Mouse (Mus musculus): ENCODE measurements around the gene Gm45140. TPM values are rescaled to one million over a fixed set of nuclear protein-coding genes. Genes with fewer than 3 reads are reported as not detected.

Gene Gm45140
- polyA plus RNA-seq, 1 experiment from 2014 or later: 2.7 TPM

GRCm38 (mm10) chr6:87809144-87809543, 26.5 kb downstream of the Gm45140 start:
- no peaks in the 10 kb centered on the region for H3K36me3 ChIP-seq (ENCODE audit: control insufficient read depth, insufficient read depth, low read length)
- no peaks in the 10 kb centered on the region for H3K27me3 ChIP-seq (ENCODE audit: control insufficient read depth, insufficient read depth, low read length)
- peaks cover 3% of the 10 kb centered on the region; the same call in 1 of the 2 replicates for H3K4me1 ChIP-seq (ENCODE audit: control insufficient read depth, insufficient read depth, low read length)
- 97% methylated on average over 2 of the region's 2 CpGs for WGBS
- no peak overlapping the region for H3K4me2 ChIP-seq (ENCODE audit: low read depth)
- no peak overlapping the region for H3K4me3 ChIP-seq (ENCODE audit: low read depth, low read length)
- DNase-seq (ENCODE audit: low spot score) (no peak), ATAC-seq (ENCODE audit: insufficient read depth, low FRiP score, low TSS enrichment) (no peak)
- no peak overlapping the region for H3K27ac ChIP-seq (ENCODE audit: low read depth, low read length)
- no peak overlapping the region for H3K9ac ChIP-seq (ENCODE audit: low read length)
- no peaks in the 10 kb centered on the region for H3K9me3 ChIP-seq (ENCODE audit: control insufficient read depth, low read length)

GRCm38 (mm10) chr6:87808521-87808920, 27.1 kb downstream of the Gm45140 start:
- 80% methylated on average over 3 of the region's 3 CpGs for WGBS
- Histone ChIP-seq H3K36me3 (ENCODE audit: control insufficient read depth, insufficient read depth, low read length) (no peaks in the 10 kb centered on the region), H3K27me3 (ENCODE audit: control insufficient read depth, insufficient read depth, low read length) (no peaks in the 10 kb centered on the region), H3K27ac (ENCODE audit: low read depth, low read length) (no peak overlapping the region), H3K4me1 (ENCODE audit: control insufficient read depth, insufficient read depth, low read length) (peaks cover 3% of the 10 kb centered on the region; the same call in 1 of the 2 replicates), H3K9ac (ENCODE audit: low read length) (no peak overlapping the region), H3K4me3 (ENCODE audit: low read depth, low read length) (no peak overlapping the region), H3K4me2 (ENCODE audit: low read depth) (no peak overlapping the region), H3K9me3 (ENCODE audit: control insufficient read depth, low read length) (no peaks in the 10 kb centered on the region)
- DNase-seq (ENCODE audit: low spot score) (no peak), ATAC-seq (ENCODE audit: insufficient read depth, low FRiP score, low TSS enrichment) (no peak)

- 81% methylated on average over 4 of the region's 4 CpGs for whole genome bisulfite sequencing
- Histone ChIP-seq H3K27ac (ENCODE audit: low read depth, low read length) (no peak overlapping the region), H3K4me2 (ENCODE audit: low read depth) (no peak overlapping the region), H3K4me3 (ENCODE audit: low read depth, low read length) (no peak overlapping the region), H3K4me1 (ENCODE audit: control insufficient read depth, insufficient read depth, low read length) (peaks cover 3% of the 10 kb centered on the region; the same call in 1 of the 2 replicates), H3K27me3 (ENCODE audit: control insufficient read depth, insufficient read depth, low read length) (no peaks in the 10 kb centered on the region), H3K9me3 (ENCODE audit: control insufficient read depth, low read length) (no peaks in the 10 kb centered on the region), H3K36me3 (ENCODE audit: control insufficient read depth, insufficient read depth, low read length) (no peaks in the 10 kb centered on the region), H3K9ac (ENCODE audit: low read length) (no peak overlapping the region)
- ATAC-seq (ENCODE audit: insufficient read depth, low FRiP score, low TSS enrichment) (no peak), DNase-seq (ENCODE audit: low spot score) (no peak)
Measured at GRCm38 (mm10) chr6:87807735-87808440, 27.7 kb downstream of the Gm45140 start.

GRCm38 (mm10) chr6:87806857-87807256, 28.7 kb downstream of the Gm45140 start:
- no peak overlapping the region for H3K4me3 ChIP-seq (ENCODE audit: low read depth, low read length)
- no peak overlapping the region for H3K9ac ChIP-seq (ENCODE audit: low read length)
- no peak overlapping the region for H3K4me2 ChIP-seq (ENCODE audit: low read depth)
- 58% methylated on average over 2 of the region's 2 CpGs for WGBS
- no peak overlapping the region for H3K27ac ChIP-seq (ENCODE audit: low read depth, low read length)
- no peaks in the 10 kb centered on the region for H3K36me3 ChIP-seq (ENCODE audit: control insufficient read depth, insufficient read depth, low read length)
- H3K4me1 ChIP-seq (ENCODE audit: control insufficient read depth, insufficient read depth, low read length): no peaks in the 10 kb centered on the region
- no peaks in the 10 kb centered on the region for H3K27me3 ChIP-seq (ENCODE audit: control insufficient read depth, insufficient read depth, low read length)
- ATAC-seq (ENCODE audit: insufficient read depth, low FRiP score, low TSS enrichment) (no peak), DNase-seq (ENCODE audit: low spot score) (no peak)
- no peaks in the 10 kb centered on the region for H3K9me3 ChIP-seq (ENCODE audit: control insufficient read depth, low read length)

DNA sequence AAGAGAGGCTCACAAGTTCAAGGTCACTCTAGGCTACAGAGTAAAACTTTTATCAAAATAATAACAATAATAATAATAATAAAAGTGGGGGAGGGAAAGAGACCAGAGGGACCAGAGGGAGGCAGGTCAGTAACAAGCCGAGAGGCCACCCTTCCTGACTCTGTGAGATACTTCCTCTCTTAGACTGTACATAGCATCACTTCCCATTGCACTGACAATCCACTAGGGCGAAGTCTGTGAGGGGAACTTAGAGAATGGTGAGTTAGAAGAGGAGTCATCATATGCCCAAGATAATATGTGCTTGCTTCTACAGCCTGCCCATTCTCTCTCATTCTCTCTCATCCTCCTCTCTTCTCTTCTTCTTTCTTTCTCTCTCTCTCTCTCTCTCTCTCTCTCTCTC, 29.6 kb downstream of the Gm45140 start:
- ATAC-seq (ENCODE audit: insufficient read depth, low FRiP score, low TSS enrichment): no peak
- H3K4me3 ChIP-seq (ENCODE audit: low read depth, low read length): no peak overlapping the region
- no peaks in the 10 kb centered on the region for H3K9me3 ChIP-seq (ENCODE audit: control insufficient read depth, low read length)
- no peak overlapping the region for H3K27ac ChIP-seq (ENCODE audit: low read depth, low read length)
- no peak overlapping the region for H3K9ac ChIP-seq (ENCODE audit: low read length)
- no peak overlapping the region for H3K4me2 ChIP-seq (ENCODE audit: low read depth)
- H3K4me1 ChIP-seq (ENCODE audit: control insufficient read depth, insufficient read depth, low read length): no peaks in the 10 kb centered on the region
- no peak for DNase-seq (ENCODE audit: low spot score)
- no peaks in the 10 kb centered on the region for H3K27me3 ChIP-seq (ENCODE audit: control insufficient read depth, insufficient read depth, low read length)
- 86% methylated on average over 2 of the region's 2 CpGs for WGBS
- H3K36me3 ChIP-seq (ENCODE audit: control insufficient read depth, insufficient read depth, low read length): no peaks in the 10 kb centered on the region

GRCm38 (mm10) chr6:87805448-87805847, 30.1 kb downstream of the Gm45140 start:
- ATAC-seq (ENCODE audit: insufficient read depth, low FRiP score, low TSS enrichment) (no peak), DNase-seq (ENCODE audit: low spot score) (no peak)
- no peaks in the 10 kb centered on the region for H3K27me3 ChIP-seq (ENCODE audit: control insufficient read depth, insufficient read depth, low read length)
- H3K4me3 ChIP-seq (ENCODE audit: low read depth, low read length): no peak overlapping the region
- no peaks in the 10 kb centered on the region for H3K4me1 ChIP-seq (ENCODE audit: control insufficient read depth, insufficient read depth, low read length)
- H3K4me2 ChIP-seq (ENCODE audit: low read depth): no peak overlapping the region
- 96% methylated on average over 7 of the region's 7 CpGs for WGBS
- no peaks in the 10 kb centered on the region for H3K36me3 ChIP-seq (ENCODE audit: control insufficient read depth, insufficient read depth, low read length)
- H3K9ac ChIP-seq (ENCODE audit: low read length): no peak overlapping the region
- H3K27ac ChIP-seq (ENCODE audit: low read depth, low read length): no peak overlapping the region
- no peaks in the 10 kb centered on the region for H3K9me3 ChIP-seq (ENCODE audit: control insufficient read depth, low read length)

- WGBS: 83% methylated on average over 7 of the region's 7 CpGs
- no peaks in the 10 kb centered on the region for H3K4me1 ChIP-seq (ENCODE audit: control insufficient read depth, insufficient read depth, low read length)
- no peak overlapping the region for H3K27ac ChIP-seq (ENCODE audit: low read depth, low read length)
- H3K4me3 ChIP-seq (ENCODE audit: low read depth, low read length): no peak overlapping the region
- H3K4me2 ChIP-seq (ENCODE audit: low read depth): no peak overlapping the region
- DNase-seq (ENCODE audit: low spot score) (no peak), ATAC-seq (ENCODE audit: insufficient read depth, low FRiP score, low TSS enrichment) (no peak)
- H3K27me3 ChIP-seq (ENCODE audit: control insufficient read depth, insufficient read depth, low read length): no peaks in the 10 kb centered on the region
- no peaks in the 10 kb centered on the region for H3K36me3 ChIP-seq (ENCODE audit: control insufficient read depth, insufficient read depth, low read length)
- H3K9me3 ChIP-seq (ENCODE audit: control insufficient read depth, low read length): no peaks in the 10 kb centered on the region
- H3K9ac ChIP-seq (ENCODE audit: low read length): no peak overlapping the region
Measured at GRCm38 (mm10) chr6:87804886-87805285, 30.7 kb downstream of the Gm45140 start.

- no peak for ATAC-seq (ENCODE audit: insufficient read depth, low FRiP score, low TSS enrichment)
- no peaks in the 10 kb centered on the region for H3K9me3 ChIP-seq (ENCODE audit: control insufficient read depth, low read length)
- no peak overlapping the region for H3K4me3 ChIP-seq (ENCODE audit: low read depth, low read length)
- DNase-seq (ENCODE audit: low spot score): no peak
- H3K4me2 ChIP-seq (ENCODE audit: low read depth): no peak overlapping the region
- no peaks in the 10 kb centered on the region for H3K27me3 ChIP-seq (ENCODE audit: control insufficient read depth, insufficient read depth, low read length)
- no peak overlapping the region for H3K27ac ChIP-seq (ENCODE audit: low read depth, low read length)
- no peaks in the 10 kb centered on the region for H3K36me3 ChIP-seq (ENCODE audit: control insufficient read depth, insufficient read depth, low read length)
- H3K9ac ChIP-seq (ENCODE audit: low read length): no peak overlapping the region
- no peaks in the 10 kb centered on the region for H3K4me1 ChIP-seq (ENCODE audit: control insufficient read depth, insufficient read depth, low read length)
- WGBS: 91% methylated on average over 1 of the region's 1 CpGs
Measured at GRCm38 (mm10) chr6:87804036-87804435, 31.6 kb downstream of the Gm45140 start.

DNA sequence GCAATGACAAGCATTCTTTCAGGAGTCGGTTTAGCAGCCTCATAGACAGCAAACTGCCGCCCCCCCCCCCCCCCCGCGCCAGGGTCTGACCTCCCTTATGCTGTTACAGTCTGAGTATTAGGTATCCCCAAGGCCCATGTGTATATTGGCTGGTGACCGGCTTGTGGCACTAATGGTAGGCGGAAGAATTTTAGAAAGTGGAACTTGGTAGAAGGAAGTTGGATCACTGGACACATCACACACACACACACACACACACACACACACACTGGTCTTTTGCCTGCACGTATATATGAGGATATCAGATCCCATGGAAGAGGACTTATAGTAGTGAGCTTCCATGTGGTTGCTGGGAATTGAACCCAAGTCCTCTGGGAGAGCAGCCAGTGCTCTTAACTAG, 33.1 kb downstream of the Gm45140 start:
- H3K36me3 ChIP-seq (ENCODE audit: control insufficient read depth, insufficient read depth, low read length): no peaks in the 10 kb centered on the region
- H3K27me3 ChIP-seq (ENCODE audit: control insufficient read depth, insufficient read depth, low read length): no peaks in the 10 kb centered on the region
- H3K4me1 ChIP-seq (ENCODE audit: control insufficient read depth, insufficient read depth, low read length): no peaks in the 10 kb centered on the region
- no peak overlapping the region for H3K4me3 ChIP-seq (ENCODE audit: low read depth, low read length)
- DNase-seq (ENCODE audit: low spot score) (no peak), ATAC-seq (ENCODE audit: insufficient read depth, low FRiP score, low TSS enrichment) (no peak)
- H3K27ac ChIP-seq (ENCODE audit: low read depth, low read length): no peak overlapping the region
- 86% methylated on average over 7 of the region's 7 CpGs for WGBS
- no peaks in the 10 kb centered on the region for H3K9me3 ChIP-seq (ENCODE audit: control insufficient read depth, low read length)
- H3K9ac ChIP-seq (ENCODE audit: low read length): no peak overlapping the region
- no peak overlapping the region for H3K4me2 ChIP-seq (ENCODE audit: low read depth)

Measured in neural tube, embryonic 11.5 days (tissue).